Mouse (Mus musculus) embryo, embryonic 10.5 days (tissue): ENCODE data around the gene Adam10.

Source experiments
- DNase-seq: peaks from one replicate; pipeline ENCODE4 v3.0.0-alpha.2; 2015; ENCODE audit warnings: low spot score

Gene Adam10

GRCm38 (mm10) chr9:70788705-70789104, 109.9 kb downstream of the Adam10 start:
- DNase-seq, result no peak

- no peak for DNase-seq
These were observed 111.8 kb downstream of the Adam10 start for GRCm38 (mm10) chr9:70790621-70791020.

- DNase-seq, result peak; percentile 35
These were observed 116.0 kb downstream of the Adam10 start for GRCm38 (mm10) chr9:70794643-70795438.

GRCm38 (mm10) chr9:70795439-70795757, 116.6 kb downstream of the Adam10 start:
- DNase-seq, result no peak

GRCm38 (mm10) chr9:70800588-70801315, 122.0 kb downstream of the Adam10 start:
- DNase-seq, result no peak

- DNase-seq, result no peak
These were observed 123.0 kb downstream of the Adam10 start for GRCm38 (mm10) chr9:70801761-70802160.

GRCm38 (mm10) chr9:70802816-70803215, 124.0 kb downstream of the Adam10 start:
- no peak for DNase-seq

- DNase-seq, result no peak
These were observed 127.3 kb downstream of the Adam10 start for GRCm38 (mm10) chr9:70806069-70806468.

- no peak for DNase-seq
These were observed 128.9 kb downstream of the Adam10 start for GRCm38 (mm10) chr9:70807714-70808113.

- DNase-seq, result no peak
These were observed 133.8 kb downstream of the Adam10 start for GRCm38 (mm10) chr9:70812551-70812950.

- no peak for DNase-seq
These were observed 138.0 kb downstream of the Adam10 start for GRCm38 (mm10) chr9:70816701-70817305.

GRCm38 (mm10) chr9:70817396-70817795, 138.6 kb downstream of the Adam10 start:
- DNase-seq, result no peak

- DNase-seq, result no peak
These were observed 139.9 kb downstream of the Adam10 start for GRCm38 (mm10) chr9:70818739-70819138.

GRCm38 (mm10) chr9:70824103-70824502, 145.3 kb downstream of the Adam10 start:
- DNase-seq, result no peak

GRCm38 (mm10) chr9:70827911-70828310, 149.1 kb downstream of the Adam10 start:
- DNase-seq, result no peak
